Mouse (Mus musculus) ZHBTc4 (cell line): ENCODE data around the gene Rorc.

Experiments
- DNase-seq: peaks from one replicate; pipeline ENCODE4 v3.0.0-alpha.2; 2011; ENCODE audit warnings: low read depth, low spot score

The Rorc gene

DNA sequence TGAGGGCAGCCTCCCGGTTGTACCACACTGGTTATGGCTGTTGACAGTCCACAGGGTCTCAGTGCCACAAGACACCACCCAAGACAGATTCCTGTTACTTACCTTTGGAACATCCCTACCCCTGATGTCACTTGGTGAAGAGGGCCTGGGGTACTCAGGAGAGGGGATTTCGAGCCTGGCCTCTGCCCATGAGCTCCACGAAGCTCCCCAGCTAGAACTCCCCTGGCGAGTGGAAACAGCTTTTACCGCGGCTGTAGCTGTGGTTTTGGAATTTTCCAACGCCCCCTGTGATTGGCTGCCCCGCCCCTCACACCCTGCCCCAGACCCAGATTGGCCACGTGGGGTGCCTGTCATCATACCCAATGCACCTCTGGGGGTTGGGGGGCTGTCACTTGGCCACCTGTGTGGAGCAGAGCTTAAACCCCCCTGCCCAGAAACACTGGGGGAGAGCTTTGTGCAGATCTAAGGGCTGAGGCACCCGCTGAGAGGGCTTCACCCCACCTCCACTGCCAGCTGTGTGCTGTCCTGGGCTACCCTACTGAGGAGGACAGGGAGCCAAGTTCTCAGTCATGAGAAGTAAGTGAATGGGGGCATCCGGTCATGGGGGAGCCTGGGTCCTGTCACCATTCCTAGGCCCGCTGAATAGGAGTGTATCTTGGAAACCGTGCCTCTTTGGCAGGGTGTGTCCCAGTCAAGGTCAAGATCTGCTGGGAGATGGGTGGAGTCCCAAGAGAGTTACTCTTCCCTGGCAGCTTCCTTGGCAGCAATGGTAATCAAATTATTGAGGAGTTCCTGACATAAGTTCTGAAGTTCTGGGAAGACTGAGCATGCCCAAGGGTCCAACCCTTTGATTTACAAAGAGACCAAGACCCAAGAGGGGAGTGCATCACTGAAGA lies 4.7 kb downstream of the Rorc start:
- DNase-seq: peak; percentile 30

DNA sequence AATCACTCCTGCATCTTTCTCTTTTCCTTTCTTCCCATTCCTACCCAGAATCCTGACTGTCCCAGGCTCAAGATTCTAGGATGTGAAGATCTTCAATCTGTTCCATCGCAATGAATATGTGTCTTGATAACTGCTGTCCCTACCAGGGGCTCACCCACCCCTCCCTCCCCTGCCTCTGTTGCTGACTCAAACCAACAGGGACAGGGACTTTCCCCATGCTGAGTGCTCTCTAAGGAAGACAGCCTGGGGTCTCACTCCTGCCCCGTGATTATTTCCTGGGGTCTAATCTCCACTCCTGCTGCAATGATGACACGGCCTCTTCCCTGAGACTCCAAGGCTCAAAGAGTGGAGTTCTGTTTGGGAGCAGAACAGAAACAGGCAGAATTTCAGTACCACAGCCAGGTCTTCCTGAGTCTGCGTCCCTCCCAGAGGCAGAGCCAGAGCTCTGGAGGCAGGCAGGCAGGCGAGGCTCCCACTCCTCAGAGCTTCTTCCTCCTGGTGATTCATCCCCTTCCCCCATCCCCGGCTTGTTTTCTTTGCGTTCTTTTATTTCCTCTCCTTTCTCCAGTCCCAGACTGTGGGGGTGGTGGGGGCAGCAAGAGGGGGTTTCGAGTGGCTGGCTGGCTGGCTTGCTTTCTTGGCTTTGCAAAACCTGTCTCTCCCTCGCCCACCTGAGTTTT lies 7.4 kb downstream of the Rorc start:
- no peak for DNase-seq

GRCm38 (mm10) chr3:94382308-94382707 lies 9.7 kb downstream of the Rorc start:
- DNase-seq: no peak

DNA sequence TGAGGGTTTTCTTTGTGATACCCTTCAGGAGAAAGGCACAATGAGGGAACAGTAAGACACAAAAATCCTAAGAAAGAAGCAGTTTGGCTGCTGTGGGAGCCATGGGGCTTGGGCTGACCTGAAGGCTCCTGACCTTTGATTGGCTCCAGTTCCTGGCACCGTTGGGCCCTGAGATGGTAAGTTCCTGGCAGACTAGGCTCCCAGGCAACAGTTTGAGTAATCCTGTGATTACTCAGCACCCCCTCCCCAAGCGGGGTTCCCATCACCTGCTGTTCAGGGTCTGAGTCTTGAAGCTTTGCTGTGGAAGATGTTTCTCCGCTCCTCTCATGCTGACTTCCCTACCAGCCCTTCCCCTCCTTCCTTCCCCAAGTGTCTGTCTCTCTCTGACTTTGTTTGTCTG lies 10.9 kb downstream of the Rorc start:
- no peak for DNase-seq

DNA sequence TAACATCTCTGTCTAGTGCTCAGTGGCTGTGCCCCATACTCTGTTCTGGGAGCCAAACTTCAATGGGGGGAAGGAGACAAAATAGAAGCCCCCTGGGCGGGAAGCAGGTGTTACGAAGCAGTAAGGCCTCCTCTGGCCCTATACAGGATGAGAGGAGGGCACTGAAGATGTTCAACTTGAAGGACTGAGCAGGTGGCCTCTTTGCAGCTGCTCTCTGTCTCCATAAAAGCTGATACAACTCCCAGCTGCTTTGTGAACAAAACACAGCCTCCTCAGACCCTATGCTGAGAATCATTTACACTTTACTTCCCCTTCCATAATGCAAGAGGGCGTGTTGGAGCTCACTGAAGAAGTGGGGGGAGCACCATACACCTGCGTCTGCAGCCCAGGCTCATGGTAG lies 14.1 kb downstream of the Rorc start:
- DNase-seq: no peak

- no peak for DNase-seq
Measured at GRCm38 (mm10) chr3:94387391-94387790, 14.8 kb downstream of the Rorc start.

DNA sequence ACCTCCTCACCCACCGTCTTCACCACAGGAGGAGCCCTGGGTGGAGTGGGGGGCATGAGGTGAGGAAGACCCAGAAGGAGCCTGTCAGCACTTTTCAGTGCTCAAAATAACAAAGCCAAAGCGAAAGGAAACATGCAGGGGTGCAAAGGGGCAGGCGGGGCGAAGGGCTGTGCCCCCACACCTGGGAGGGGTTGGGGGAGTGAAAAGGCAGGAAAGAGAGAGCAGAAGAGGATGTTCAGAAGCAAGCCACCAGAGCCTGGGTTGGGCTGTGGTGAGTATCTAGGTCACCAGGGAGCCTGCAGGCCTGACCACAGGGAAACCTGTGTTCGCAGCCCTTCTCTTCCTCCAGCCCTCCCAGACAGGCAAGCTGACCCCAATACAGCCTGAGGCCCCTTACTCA lies 15.5 kb downstream of the Rorc start:
- DNase-seq: no peak

DNA sequence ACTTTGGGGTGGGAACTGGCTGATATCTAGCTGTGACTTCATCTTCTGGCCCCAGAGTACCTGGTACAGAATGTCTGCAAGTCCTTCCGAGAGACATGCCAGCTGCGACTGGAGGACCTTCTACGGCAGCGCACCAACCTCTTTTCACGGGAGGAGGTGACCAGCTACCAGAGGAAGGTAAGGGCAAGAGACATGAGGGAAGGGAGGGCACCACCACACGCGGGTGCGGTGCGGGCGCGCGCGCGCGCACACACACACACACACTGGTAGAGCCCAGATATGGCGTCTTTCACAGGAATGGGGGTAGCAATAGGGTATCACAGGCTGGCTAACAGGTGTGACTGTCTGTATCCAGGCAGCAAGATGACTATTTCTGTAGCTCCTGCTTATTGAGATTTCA lies 16.8 kb downstream of the Rorc start:
- no peak for DNase-seq

DNA sequence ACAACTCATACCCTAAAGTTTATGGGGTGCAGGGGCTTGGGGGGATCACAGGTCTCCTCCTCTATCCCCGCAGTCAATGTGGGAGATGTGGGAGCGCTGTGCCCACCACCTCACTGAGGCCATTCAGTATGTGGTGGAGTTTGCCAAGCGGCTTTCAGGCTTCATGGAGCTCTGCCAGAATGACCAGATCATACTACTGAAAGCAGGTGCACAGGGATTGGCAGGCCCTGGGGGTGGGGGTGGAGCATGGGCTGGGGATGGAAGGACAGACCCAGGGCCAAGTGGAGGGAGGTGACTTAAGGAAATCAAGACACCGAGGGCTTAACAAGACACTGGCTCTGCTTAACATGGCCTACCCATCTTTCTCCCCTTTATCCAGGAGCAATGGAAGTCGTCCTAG lies 18.4 kb downstream of the Rorc start:
- no peak for DNase-seq

- DNase-seq: no peak
Measured at GRCm38 (mm10) chr3:94392128-94392527, 19.5 kb downstream of the Rorc start.

DNA sequence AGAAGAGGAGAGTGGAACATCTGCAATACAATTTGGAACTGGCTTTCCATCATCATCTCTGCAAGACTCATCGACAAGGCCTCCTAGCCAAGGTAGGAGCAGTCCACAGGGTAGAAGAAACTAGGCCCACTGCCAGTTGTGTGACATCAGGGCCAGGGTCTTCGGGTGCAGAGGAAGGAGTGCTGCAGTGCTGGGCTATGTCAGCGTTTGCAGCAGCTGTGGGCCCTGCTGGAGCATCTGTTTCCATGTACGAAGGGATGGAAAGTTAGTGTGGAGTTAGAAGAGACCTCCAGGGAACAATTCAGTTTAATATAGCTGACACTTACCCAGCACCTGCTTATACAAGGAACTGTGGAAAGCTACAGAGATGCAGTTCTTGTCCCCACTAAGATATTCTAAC lies 20.5 kb downstream of the Rorc start:
- no peak for DNase-seq

DNA sequence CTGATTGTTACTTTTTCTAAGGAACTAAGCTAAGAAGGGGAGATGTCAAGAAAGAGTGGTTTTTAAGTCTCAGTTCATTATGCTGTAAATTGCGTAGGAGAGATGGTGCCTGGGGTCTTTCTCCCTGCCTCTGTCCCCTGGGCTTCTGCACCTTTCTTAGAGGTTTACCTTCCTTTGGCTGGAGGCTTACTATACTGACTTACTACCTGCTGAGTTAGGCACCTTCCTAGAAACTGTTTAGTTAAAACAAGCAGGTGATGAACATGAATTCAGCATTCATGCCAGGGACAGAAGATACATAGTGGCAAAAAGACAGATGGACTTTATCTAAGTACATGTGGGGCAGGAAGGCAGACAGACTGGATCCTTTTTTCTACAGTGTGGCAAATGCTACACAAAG lies 23.7 kb downstream of the Rorc start:
- no peak for DNase-seq

GRCm38 (mm10) chr3:94396851-94397250 lies 24.3 kb downstream of the Rorc start:
- DNase-seq: no peak

- no peak for DNase-seq
Measured at GRCm38 (mm10) chr3:94398217-94398616, 25.6 kb downstream of the Rorc start, which contains the start of gene Lingo4. Gene Lingo4 (plus strand): TSS chr3:94398517.

- DNase-seq: no peak
Measured at GRCm38 (mm10) chr3:94398943-94399481, 26.4 kb downstream of the Rorc start.

DNA sequence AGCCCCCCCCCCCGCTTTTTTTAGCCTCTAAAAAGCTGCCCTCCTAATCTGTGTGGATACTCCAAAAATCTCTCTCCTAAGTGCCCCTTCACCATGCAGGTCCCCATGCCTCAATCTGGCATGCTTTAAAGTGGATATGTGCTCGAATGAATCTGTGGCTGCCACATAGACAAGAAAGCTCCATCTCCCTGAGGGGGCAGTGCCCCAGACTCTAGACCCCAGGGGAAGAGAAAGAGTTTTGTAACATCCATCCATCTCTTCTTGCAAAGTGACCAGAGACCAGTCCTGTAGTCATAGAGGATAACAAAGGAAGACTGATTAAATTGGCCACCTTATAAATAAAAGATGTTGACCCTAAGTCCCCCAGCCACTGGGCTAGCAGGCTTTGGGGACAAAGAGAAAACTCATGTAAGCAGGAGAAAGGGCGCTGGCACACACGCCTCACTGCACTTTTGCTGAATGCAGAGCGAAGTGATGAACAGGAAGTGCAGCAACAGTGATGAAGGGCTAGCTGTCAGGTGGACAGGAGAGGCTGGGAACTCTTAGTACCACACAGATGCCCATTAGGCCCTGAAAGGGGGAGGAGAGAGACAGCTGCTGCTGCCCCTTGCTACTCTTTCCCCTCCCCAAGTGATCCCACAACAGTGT lies 27.2 kb downstream of the Rorc start:
- DNase-seq: no peak

DNA sequence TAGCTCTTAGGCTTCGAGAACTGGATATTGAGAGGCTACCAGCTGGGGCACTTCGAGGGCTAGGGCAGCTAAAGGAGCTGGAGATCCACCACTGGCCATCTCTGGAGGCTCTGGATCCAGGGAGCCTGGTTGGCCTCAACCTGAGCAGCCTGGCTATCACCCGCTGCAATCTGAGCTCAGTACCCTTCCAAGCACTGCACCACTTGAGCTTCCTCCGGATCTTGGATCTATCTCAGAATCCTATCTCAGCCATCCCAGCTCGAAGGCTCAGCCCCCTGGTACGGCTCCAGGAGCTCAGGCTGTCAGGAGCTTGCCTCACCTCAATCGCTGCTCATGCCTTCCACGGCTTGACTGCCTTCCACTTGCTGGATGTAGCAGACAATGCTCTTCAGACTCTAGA lies 29.9 kb downstream of the Rorc start:
- no peak for DNase-seq

GRCm38 (mm10) chr3:94404366-94405054 lies 31.9 kb downstream of the Rorc start:
- no peak for DNase-seq

DNA sequence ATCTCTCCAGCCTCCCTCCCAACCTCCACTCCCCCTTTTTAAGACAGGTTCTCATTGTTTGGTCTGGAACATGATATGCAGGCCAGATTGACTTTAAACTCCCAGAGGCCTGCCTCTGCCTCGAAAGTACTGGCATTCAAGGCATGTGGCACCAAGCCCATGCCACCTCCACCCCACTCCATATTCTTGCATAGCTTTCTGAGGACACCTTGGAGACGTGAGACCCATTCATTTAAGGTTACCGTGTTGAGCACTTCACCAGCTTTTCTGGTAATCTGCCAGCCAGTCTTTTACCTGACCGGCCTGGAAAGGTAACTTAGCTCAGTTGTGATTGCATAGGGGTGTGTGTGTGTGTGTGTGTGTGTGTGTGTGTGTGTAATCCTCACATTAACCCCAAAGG lies 33.0 kb downstream of the Rorc start:
- DNase-seq: no peak

- DNase-seq: no peak
Measured at GRCm38 (mm10) chr3:94412530-94412929, 39.9 kb downstream of the Rorc start.

- peak; percentile 98 for DNase-seq
Measured at GRCm38 (mm10) chr3:94413031-94413679, 40.6 kb downstream of the Rorc start, which contains the start of gene Tdrkh. Gene Tdrkh (plus strand): TSS chr3:94413273.
